Mouse (Mus musculus) left cerebral cortex, adult 18-20 months (tissue): Measurements from ENCODE around the gene Mpnd. TPM values are rescaled to one million over a fixed set of nuclear protein-coding genes. Genes with fewer than 3 reads are reported as not detected.
"Not testable (repeated sequence)": the region's sequence is repeated elsewhere in the genome, so short reads cannot be mapped to it uniquely, and the experiment has no call there.

Experiments
- DNase-seq, 2 experiments: peaks; one replicate each; pipeline ENCODE4 v3.0.0; 2021 to 2022; ENCODE audit warnings: low spot score in 2 of 2, mixed read lengths in 1 of 2
- total RNA-seq, 2 experiments: library from RNA; stranded (reverse); gene quantifications; 2 replicates each; pipeline ENCODE4 v1.2.3; 2021

Gene Mpnd
- total RNA-seq, 2 experiments from 2014 or later: 85.0 to 94.3 TPM

GRCm38 (mm10) chr17:56036176-56036900 is 30.8 kb downstream of the Mpnd start, which contains the start of gene Sh3gl1:
Gene Sh3gl1, minus strand, starts transcription at chr17:56036635.
- DNase-seq: peak; percentile 99 to 100

GRCm38 (mm10) chr17:56036901-56037287 is 31.4 kb downstream of the Mpnd start:
- DNase-seq: no peak

- DNase-seq: no peak
These were observed 33.2 kb downstream of the Mpnd start for GRCm38 (mm10) chr17:56038583-56039261.

- DNase-seq: no peak
These were observed 33.8 kb downstream of the Mpnd start for GRCm38 (mm10) chr17:56039345-56039744.

- peak; percentile 96 to 98 for DNase-seq
These were observed 34.7 kb downstream of the Mpnd start, which contains the start of gene Chaf1a for GRCm38 (mm10) chr17:56040030-56040856. Gene Chaf1a, plus strand, starts transcription at chr17:56040439.

GRCm38 (mm10) chr17:56040857-56041163 is 35.3 kb downstream of the Mpnd start:
- no peak for DNase-seq

- no peak for DNase-seq
These were observed 45.9 kb downstream of the Mpnd start for GRCm38 (mm10) chr17:56051369-56051768.

- DNase-seq: no peak
These were observed 49.4 kb downstream of the Mpnd start for GRCm38 (mm10) chr17:56054938-56055337.

- no peak for DNase-seq
These were observed 50.6 kb downstream of the Mpnd start for GRCm38 (mm10) chr17:56055945-56056678.

GRCm38 (mm10) chr17:56057381-56058120 is 52.0 kb downstream of the Mpnd start:
- DNase-seq: no peak

- no peak for DNase-seq
These were observed 56.6 kb downstream of the Mpnd start for GRCm38 (mm10) chr17:56062081-56062480.

- DNase-seq: not testable (repeated sequence)
These were observed 60.2 kb downstream of the Mpnd start for GRCm38 (mm10) chr17:56065715-56066114.

Other genes starting within 250 kb of the Mpnd start
- gene Zfp119a, start 126.8 kb upstream of the Mpnd start, total RNA-seq: 1 to 10 TPM; 5.5 to 6.2 TPM
- 1 to 10 TPM; 6.1 to 8.8 TPM for gene Zfp959, start 113.6 kb upstream of the Mpnd start, total RNA-seq
- 1 to 10 TPM; 3.3 to 4.2 TPM for gene Zfp119b, start 56.2 kb upstream of the Mpnd start, total RNA-seq
- gene Ebi3, start 53.1 kb upstream of the Mpnd start, total RNA-seq: 1 to 10 TPM; 1.3 to 1.8 TPM
- gene Yju2, start 46.6 kb upstream of the Mpnd start, total RNA-seq: 10 to 100 TPM; 15.0 to 15.2 TPM
- 10 to 100 TPM; 39.2 to 41.0 TPM for gene Shd, start 35.2 kb upstream of the Mpnd start, total RNA-seq
- 10 to 100 TPM; 81.3 to 86.5 TPM for gene Fsd1, start 19.2 kb upstream of the Mpnd start, total RNA-seq
- gene Stap2, start 127 bp upstream of the Mpnd start, total RNA-seq: 1 to 10 TPM; 1.9 to 2.8 TPM
- 10 to 100 TPM; 36.4 to 39.3 TPM for gene Sh3gl1, start 30.9 kb downstream of the Mpnd start, total RNA-seq
- 1 to 10 TPM; 1.9 to 2.7 TPM for gene Chaf1a, start 34.7 kb downstream of the Mpnd start, total RNA-seq
- 10 to 100 TPM; 84.1 to 97.8 TPM for gene Ubxn6, start 69.3 kb downstream of the Mpnd start, total RNA-seq
- gene Hdgfl2, start 73.9 kb downstream of the Mpnd start, total RNA-seq: 10 to 100 TPM; 90.6 to 95.8 TPM
- 1 to 10 TPM; 2.6 to 3.4 TPM for gene Plin4, start 104.1 kb downstream of the Mpnd start, total RNA-seq
- gene Plin5, start 111.9 kb downstream of the Mpnd start, total RNA-seq: under 1 TPM; 0.37 to 0.60 TPM
- gene Lrg1, start 116.3 kb downstream of the Mpnd start, total RNA-seq: 1 to 10 TPM; 1.8 to 3.6 TPM
- gene Sema6b, start 134.6 kb downstream of the Mpnd start, total RNA-seq: 100 to 1,000 TPM; 116 to 117 TPM
- 1 to 10 TPM; 6.8 to 7.9 TPM for gene Tnfaip8l1, start 156.8 kb downstream of the Mpnd start, total RNA-seq
- 10 to 100 TPM; 38.8 to 40.9 TPM for gene Mydgf, start 178.2 kb downstream of the Mpnd start, total RNA-seq
- gene Dpp9, start 213.2 kb downstream of the Mpnd start, total RNA-seq: 10 to 100 TPM; 59.7 to 69.5 TPM